Mouse (Mus musculus) liver, postnatal 0 days (tissue): ENCODE data around the gene Rapsn.
A peak's percentile ranks its signal among the peaks of the same experiment; 100 is the strongest.

Source experiments
- CTCF ChIP-seq: sonication (generic); IDR thresholded peaks from 2 replicates; pipeline ENCODE4 v1.5.1; 2016; ENCODE audit warnings: antibody characterized with exemption, low read depth
- EP300 ChIP-seq: IDR thresholded peaks from 2 replicates; pipeline ENCODE4 v1.6.1; 2016; ENCODE audit warnings: antibody characterized with exemption, low read depth, mild to moderate bottlenecking

DNA sequence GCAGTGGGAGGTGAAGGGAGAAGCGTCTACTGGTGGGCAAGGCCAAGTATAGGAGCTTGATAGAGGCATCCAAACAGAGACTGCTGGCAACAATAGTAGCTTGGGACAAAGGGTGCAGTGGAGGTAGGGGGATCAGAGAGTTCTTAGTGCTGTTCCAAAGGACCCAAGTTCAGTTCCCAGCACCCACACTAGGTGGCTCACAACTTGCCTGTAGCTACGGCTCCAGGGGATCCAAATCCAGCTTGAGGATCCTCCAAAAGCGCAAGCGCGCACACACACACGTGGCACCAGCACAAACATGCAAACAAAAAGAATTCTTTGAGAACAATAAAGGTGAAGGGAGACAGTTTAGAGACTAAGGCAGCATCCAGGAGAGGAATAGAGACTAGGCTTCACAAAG lies 28.8 kb downstream of the Rapsn start:
- TF ChIP-seq CTCF: peak; percentile 22; the same call in 1 of the 2 replicates
- TF ChIP-seq EP300: no peak
